Mouse (Mus musculus) ES-E14 (cell line): ENCODE measurements around the gene Slc10a7.

Experiments
- CHD2 ChIP-seq: IDR thresholded peaks from 2 replicates; pipeline ENCODE4 v1.6.1; 2014; ENCODE audit warnings: mild to moderate bottlenecking, low read depth, low read length, inconsistent platforms
- MAFK ChIP-seq: IDR thresholded peaks from 2 replicates; pipeline ENCODE4 v1.6.1; 2014; ENCODE audit warnings: mild to moderate bottlenecking, low read depth, low read length, inconsistent platforms; ENCODE audit not compliant: insufficient read depth
- ZNF384 ChIP-seq: IDR thresholded peaks from 2 replicates; pipeline ENCODE4 v1.6.1; 2012; ENCODE audit warnings: low read depth, low read length, inconsistent platforms

GRCm38 (mm10) chr8:78577569-78577968, 68.4 kb downstream of the Slc10a7 start:
- TF ChIP-seq ZNF384: no peak
- TF ChIP-seq MAFK: no peak
- TF ChIP-seq CHD2: no peak
